ENCODE assay signal across 19 mouse cellular contexts in genomic region chr9:118571701-118572100, GRCm38 (mm10).
"Had no signal": no experiment of that assay in that cellular context is flagged by ENCODE, and none has a peak within 500 bp of the region (broad histone marks: within the 10 kb centered on the region; RNA-seq: fewer than 3 reads in every experiment).

No protein-coding gene starts in this region.

- H3K4me1 ChIP-seq: limb, embryonic 10.5 days; limb, embryonic 13.5 days; liver, embryonic 12.5 days; liver, embryonic 15.5 days had no signal

- H3K9ac ChIP-seq: limb, embryonic 13.5 days; liver, embryonic 12.5 days; liver, embryonic 15.5 days had no signal

- H3K27me3 ChIP-seq: limb, embryonic 13.5 days; liver, embryonic 12.5 days; liver, embryonic 15.5 days had no signal

- ATAC-seq: liver, embryonic 12.5 days had no signal

- H3K4me3 ChIP-seq: layer of hippocampus, adult 2 months; limb, embryonic 10.5 days; limb, embryonic 13.5 days; liver, embryonic 12.5 days; liver, embryonic 15.5 days had no signal

- H3K9me3 ChIP-seq: limb, embryonic 10.5 days; limb, embryonic 13.5 days; liver, embryonic 12.5 days; liver, embryonic 15.5 days had no signal

- H3K27ac ChIP-seq: kidney, postnatal 0 days; layer of hippocampus, adult 2 months; limb, embryonic 10.5 days; limb, embryonic 13.5 days; liver, embryonic 12.5 days; liver, embryonic 15.5 days; stomach, postnatal 0 days had no signal

- H3K4me2 ChIP-seq: limb, embryonic 13.5 days; liver, embryonic 12.5 days; liver, embryonic 15.5 days; midbrain, embryonic 11.5 days had no signal

- DNase-seq: kidney, postnatal 25 days; layer of hippocampus, adult 9-11 months; liver; lung, adult 2 months; lung, postnatal 14 days; lung, postnatal 4 days; midbrain, embryonic 14.5 days; right cerebral cortex, adult 18-20 months; right cerebral cortex, postnatal 14 days; right cerebral cortex, postnatal 4 days; thymus, postnatal 25 days had no signal
